Mouse (Mus musculus) heart, embryonic 13.5 days (tissue): ENCODE measurements around the gene Gng8. TPM values are rescaled to one million over a fixed set of nuclear protein-coding genes. Genes with fewer than 3 reads are reported as not detected.
A peak's percentile ranks its signal among the peaks of the same experiment; 100 is the strongest.

Source experiments
- ATAC-seq: fragments of 200-750 bp; cut with Nextera tagmentation; 2 replicates; pipeline ENCODE4 v1.8.0; 2017; ENCODE audit warnings: moderate TSS enrichment; ENCODE audit not compliant: insufficient number of reproducible peaks, low FRiP score, low TSS enrichment; ENCODE audit errors: extremely low read depth
- H3K27ac ChIP-seq: fragments of 300-500 bp; sonication (generic); replicated peaks from 2 replicates; pipeline ENCODE4 v1.5.1; 2015; ENCODE audit warnings: moderate library complexity, mild to moderate bottlenecking, inconsistent platforms
- H3K27me3 ChIP-seq: fragments of 300-500 bp; sonication (generic); replicated peaks from 2 replicates; pipeline ENCODE4 v1.6.1; 2015; ENCODE audit warnings: mild to moderate bottlenecking, inconsistent platforms
- H3K36me3 ChIP-seq: fragments of 300-500 bp; sonication (generic); 2 replicates; pipeline ENCODE4 v1.6.1; 2015; ENCODE audit warnings: mild to moderate bottlenecking, inconsistent platforms
- H3K4me1 ChIP-seq: fragments of 300-500 bp; sonication (generic); 2 replicates; pipeline ENCODE4 v1.6.1; 2015; ENCODE audit warnings: inconsistent platforms
- H3K4me2 ChIP-seq: fragments of 300-500 bp; sonication (generic); 2 replicates; pipeline ENCODE4 v1.6.1; 2015; ENCODE audit warnings: inconsistent platforms, mild to moderate bottlenecking, moderate library complexity
- H3K4me3 ChIP-seq: fragments of 300-500 bp; sonication (generic); 2 replicates; pipeline ENCODE4 v1.5.1; 2015; ENCODE audit warnings: moderate library complexity, mild to moderate bottlenecking, inconsistent platforms
- H3K9ac ChIP-seq: fragments of 300-500 bp; sonication (generic); 2 replicates; pipeline ENCODE4 v1.6.1; 2015; ENCODE audit warnings: inconsistent platforms, mild to moderate bottlenecking, moderate library complexity
- H3K9me3 ChIP-seq: fragments of 300-500 bp; sonication (generic); 2 replicates; pipeline ENCODE4 v1.6.1; 2016; ENCODE audit warnings: inconsistent platforms
- WGBS: fragments of 180-500 bp; shearing (Covaris S2); methylation state at CpG from one replicate; pipeline ENCODE4 v1.1.7; 2015; ENCODE audit warnings: mixed read lengths; 5-methylcytosine and 5-hydroxymethylcytosine counted together
- polyA plus RNA-seq: library from polyadenylated mRNA; unstranded; fragments of >200 nt; fragmentation: Nextera tagmentation; extraction: Ambion mirVana; gene quantifications from 2 replicates; pipeline ENCODE4 v1.2.1, GENCODE M21; 2015

Gng8 gene
- polyA plus RNA-seq, 1 experiment from 2014 or later: 4.5 TPM

DNA sequence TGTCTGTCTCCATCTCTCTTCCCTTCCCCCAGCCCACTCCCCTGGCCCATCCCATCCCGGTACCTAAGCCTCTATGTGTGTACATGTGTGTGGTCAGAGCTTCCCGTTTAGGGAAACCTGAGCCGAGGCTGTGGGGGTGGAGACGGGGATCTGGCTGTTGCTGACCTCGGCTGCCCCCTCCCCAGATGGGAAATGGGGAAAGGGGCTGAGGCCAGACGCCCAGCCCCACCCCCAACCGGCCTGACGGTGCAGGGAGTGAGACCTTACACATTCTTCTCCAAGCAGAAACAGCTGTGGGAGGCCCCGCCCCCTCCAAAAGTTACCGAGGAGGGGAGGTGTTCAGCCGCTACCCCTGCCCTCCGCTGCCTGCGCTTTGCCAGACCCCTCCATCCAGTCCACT is 15.0 kb upstream of the Gng8 start:
- Histone ChIP-seq H3K27me3 (no peaks in the 10 kb centered on the region), H3K9me3 (no peaks in the 10 kb centered on the region), H3K4me3 (peak overlapping the region; percentile 88), H3K4me2 (peak overlapping the region; percentile 87), H3K9ac (peak overlapping the region; percentile 97), H3K27ac (peak overlapping the region; percentile 98), H3K36me3 (peaks cover 38% of the 10 kb centered on the region), H3K4me1 (peaks cover 57% of the 10 kb centered on the region)
- WGBS: 6% methylated on average over 13 of the region's 13 CpGs
- ATAC-seq: no peak

DNA sequence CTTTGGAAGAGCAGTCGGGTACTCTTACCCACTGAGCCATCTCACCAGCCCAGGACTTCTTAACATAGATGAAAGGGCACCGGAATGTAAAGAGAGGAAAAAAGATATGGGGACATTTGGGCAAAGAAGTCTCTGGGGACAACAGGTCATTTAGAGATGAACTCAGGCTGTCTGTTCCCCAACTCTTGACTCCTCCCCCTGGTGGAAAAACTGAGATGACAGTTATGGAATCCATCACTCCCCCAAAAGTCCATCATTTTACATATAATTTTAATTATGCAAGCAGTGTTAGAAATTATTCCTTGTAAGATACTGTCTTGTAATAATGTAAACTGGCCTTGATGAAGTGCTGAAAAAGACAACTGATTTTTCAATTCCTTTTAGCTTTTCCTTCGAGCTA is 13.9 kb upstream of the Gng8 start:
- no peak for ATAC-seq
- peaks cover 68% of the 10 kb centered on the region for H3K4me1 ChIP-seq
- peak overlapping the region; percentile 87 for H3K4me2 ChIP-seq

DNA sequence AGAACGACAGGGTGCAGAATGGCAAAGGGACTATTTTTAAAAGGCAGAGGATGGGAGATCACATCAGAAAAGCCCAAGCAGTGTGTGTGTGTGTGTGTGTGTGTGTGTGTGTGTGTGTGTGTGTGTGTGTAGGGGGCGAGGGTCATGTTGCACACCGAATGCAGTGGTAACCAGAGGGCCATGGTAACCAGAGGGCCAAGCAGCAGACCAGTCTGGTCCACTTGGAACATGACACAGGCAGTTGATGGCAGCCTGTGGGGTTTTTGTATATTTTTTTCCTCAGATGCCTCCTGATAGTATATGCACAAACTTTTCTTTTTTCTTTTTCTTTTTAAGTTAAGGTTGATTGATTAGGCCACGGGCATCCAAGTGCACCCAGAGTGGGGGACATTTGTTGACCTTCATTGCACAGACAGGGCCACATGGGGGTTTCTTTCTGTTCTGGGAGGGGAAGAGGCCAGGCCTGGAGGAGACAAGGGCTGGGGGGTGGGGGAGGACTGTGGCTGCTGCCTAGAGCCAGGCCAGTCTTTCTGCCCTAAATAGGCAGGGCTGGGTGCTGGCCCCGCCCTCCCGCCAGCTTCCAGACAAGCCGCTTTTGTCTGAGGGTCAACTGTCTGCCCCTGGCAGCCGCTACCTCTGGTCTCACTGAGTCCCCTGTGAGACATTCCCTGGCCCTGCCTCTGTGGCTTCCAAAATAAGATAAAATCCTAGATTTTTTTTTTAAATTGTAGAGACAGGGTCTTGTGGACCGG is 11.6 kb upstream of the Gng8 start:
- Histone ChIP-seq H3K9ac (peak overlapping the region; percentile 78), H3K27me3 (peaks cover 7% of the 10 kb centered on the region; the same call in 1 of the 2 replicates), H3K4me1 (peaks cover 72% of the 10 kb centered on the region), H3K9me3 (peaks cover 5% of the 10 kb centered on the region), H3K4me2 (peak overlapping the region; percentile 50), H3K36me3 (peaks cover 58% of the 10 kb centered on the region), H3K27ac (peak overlapping the region; percentile 98), H3K4me3 (0 out of 2 replicates have a peak overlapping the region, but pooled peaks have one; percentile 4)
- WGBS: 19% methylated on average over 9 of the region's 9 CpGs
- peak; percentile 48; the same call in 1 of the 2 replicates for ATAC-seq

More for the DNA sequence above, 13.9 kb upstream of the Gng8 start:
- no peak overlapping the region for H3K4me3 ChIP-seq
- H3K27ac ChIP-seq: peak overlapping the region; percentile 98
- peaks cover 37% of the 10 kb centered on the region for H3K36me3 ChIP-seq
- WGBS: 71% methylated on average over 3 of the region's 3 CpGs
- H3K9me3 ChIP-seq: no peaks in the 10 kb centered on the region
- no peak overlapping the region for H3K9ac ChIP-seq
- H3K27me3 ChIP-seq: no peaks in the 10 kb centered on the region

DNA sequence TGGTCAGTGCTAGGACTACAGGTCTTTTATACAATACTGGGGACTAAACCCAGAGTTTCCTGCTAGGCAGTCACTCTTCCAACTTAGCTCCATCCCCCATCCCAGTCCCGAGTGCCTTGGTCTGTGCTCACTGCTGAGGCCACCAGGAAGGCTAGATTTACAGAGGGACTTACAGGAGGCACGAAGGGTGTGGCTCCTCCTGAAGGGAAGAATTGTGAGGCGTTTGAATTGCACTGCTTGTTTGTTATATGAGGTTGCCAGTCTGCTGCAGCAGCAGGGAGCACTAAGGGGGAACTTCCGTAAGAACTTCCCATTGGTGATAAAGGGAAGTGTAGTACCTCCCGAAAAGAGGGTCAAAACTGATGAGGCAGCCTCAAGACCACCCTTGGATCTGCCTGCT is 11.0 kb upstream of the Gng8 start:
- H3K36me3 ChIP-seq: peaks cover 65% of the 10 kb centered on the region
- no peak for ATAC-seq

DNA sequence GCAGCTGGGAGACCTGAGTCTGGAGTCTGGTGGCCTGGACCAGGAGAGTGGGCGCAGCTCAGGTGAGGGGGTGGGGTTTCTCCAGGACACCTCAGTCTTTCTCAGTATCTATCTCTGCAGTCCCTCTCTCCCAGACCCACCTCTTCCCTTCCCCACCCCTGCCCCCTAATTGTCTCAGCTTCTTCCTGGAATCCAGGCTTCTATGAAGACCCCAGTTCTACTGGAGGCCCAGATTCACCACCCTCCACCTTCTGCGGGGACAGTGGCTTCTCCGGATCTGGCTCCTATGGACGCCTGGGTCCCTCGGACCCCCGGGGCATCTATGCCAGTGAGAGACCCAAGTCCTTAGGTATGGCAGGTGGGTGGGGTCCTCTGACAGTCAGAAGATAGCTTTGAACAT is 8.4 kb upstream of the Gng8 start:
- WGBS: 78% methylated on average over 6 of the region's 6 CpGs
- Histone ChIP-seq H3K9ac (peak overlapping the region; percentile 57), H3K27ac (peak overlapping the region; percentile 98), H3K27me3 (peaks cover 25% of the 10 kb centered on the region), H3K9me3 (peaks cover 20% of the 10 kb centered on the region), H3K4me3 (no peak overlapping the region), H3K36me3 (peaks cover 87% of the 10 kb centered on the region), H3K4me2 (peak overlapping the region; percentile 19), H3K4me1 (peaks cover 56% of the 10 kb centered on the region)
- no peak for ATAC-seq

More for the DNA sequence above, 11.0 kb upstream of the Gng8 start:
- Histone ChIP-seq H3K9me3 (peaks cover 11% of the 10 kb centered on the region), H3K27me3 (peaks cover 13% of the 10 kb centered on the region), H3K9ac (peak overlapping the region; percentile 78), H3K27ac (peak overlapping the region; percentile 98), H3K4me2 (peak overlapping the region; percentile 50), H3K4me1 (peaks cover 78% of the 10 kb centered on the region), H3K4me3 (0 out of 2 replicates have a peak overlapping the region, but pooled peaks have one; percentile 4)
- 16% methylated on average over 5 of the region's 5 CpGs for WGBS

DNA sequence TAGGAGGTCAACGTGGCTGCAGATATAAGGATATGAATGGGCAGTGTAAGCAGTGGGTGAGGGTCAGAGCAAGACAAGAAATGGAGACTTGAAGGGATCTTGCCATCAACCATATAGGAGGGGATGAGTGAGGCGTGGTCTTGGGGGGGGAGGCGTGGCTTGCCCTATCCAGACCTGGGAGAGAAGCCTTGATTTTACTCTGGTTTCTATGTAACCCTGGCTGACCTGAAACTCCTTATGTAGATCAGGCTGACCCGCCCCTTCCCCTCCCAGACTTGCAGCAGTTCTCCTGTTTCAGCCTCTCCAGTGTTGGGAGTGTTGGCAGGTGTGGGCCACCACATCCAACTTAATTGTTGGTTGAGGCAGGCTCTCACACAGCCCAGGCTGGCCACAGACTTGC is 7.3 kb upstream of the Gng8 start:
- ATAC-seq: no peak

DNA sequence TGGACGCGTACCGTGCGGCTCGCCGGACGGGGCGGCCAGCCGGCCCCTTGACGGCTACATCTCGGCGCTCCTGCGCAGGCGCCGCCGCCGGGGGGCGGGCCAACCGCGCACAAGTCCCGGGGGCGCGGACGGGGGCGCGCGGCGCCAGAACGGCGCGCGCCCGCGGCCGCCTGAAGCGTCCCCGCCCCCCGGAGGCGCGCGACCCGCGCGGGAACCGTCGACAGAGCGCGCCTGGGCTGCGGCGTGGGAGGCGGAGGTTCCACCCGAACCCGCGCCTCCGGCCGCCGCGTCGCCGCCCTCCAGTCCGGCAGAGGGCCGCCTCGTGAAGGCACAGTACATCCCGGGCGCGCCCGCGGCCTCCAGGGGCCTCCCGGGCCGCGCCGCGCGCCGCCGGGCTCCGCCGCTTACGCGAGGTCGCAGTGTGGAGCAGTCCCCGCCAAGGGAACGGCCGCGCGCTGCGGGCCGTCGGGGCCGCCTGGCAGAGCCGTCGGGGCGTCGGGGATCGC is 6.3 kb upstream of the Gng8 start:
- WGBS: 14% methylated on average over 88 of the region's 95 CpGs
- Histone ChIP-seq H3K36me3 (peaks cover 89% of the 10 kb centered on the region), H3K9ac (peak overlapping the region; percentile 37; the same call in 1 of the 2 replicates)

More for the DNA sequence above, 7.3 kb upstream of the Gng8 start:
- Histone ChIP-seq H3K9ac (no peak overlapping the region), H3K36me3 (peaks cover 86% of the 10 kb centered on the region), H3K4me1 (peaks cover 44% of the 10 kb centered on the region), H3K27ac (no peak overlapping the region), H3K4me3 (no peak overlapping the region), H3K4me2 (no peak overlapping the region), H3K27me3 (peaks cover 25% of the 10 kb centered on the region), H3K9me3 (peaks cover 20% of the 10 kb centered on the region)
- WGBS: 63% methylated on average over 4 of the region's 4 CpGs

DNA sequence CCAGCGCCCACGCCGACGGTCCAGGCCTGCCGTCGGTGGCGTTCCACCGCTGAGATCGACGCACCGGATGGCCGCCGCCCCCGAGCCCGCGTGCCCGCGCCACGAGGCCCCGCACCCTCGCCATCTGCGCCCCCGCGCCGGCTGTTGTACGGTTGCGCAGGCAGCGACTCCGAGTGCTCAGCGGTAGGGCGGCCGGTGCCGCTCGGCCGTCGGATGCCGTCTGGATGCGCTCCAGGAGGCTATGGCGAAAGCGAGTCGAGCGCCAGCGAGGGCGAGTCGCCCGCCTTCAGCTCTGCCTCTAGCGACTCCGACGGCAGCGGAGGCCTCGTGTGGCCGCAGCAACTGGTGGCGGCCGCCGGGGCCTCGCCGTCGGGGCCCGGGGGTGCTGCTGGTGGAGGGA is 5.7 kb upstream of the Gng8 start:
- peak overlapping the region; percentile 53; the same call in 1 of the 2 replicates for H3K4me2 ChIP-seq
- H3K9ac ChIP-seq: 0 out of 2 replicates have a peak overlapping the region, but pooled peaks have one; percentile 37
- peaks cover 20% of the 10 kb centered on the region for H3K9me3 ChIP-seq
- no peak overlapping the region for H3K27ac ChIP-seq
- peaks cover 86% of the 10 kb centered on the region for H3K36me3 ChIP-seq
- H3K4me3 ChIP-seq: peak overlapping the region; percentile 39
- H3K4me1 ChIP-seq: peaks cover 43% of the 10 kb centered on the region
- no peak for ATAC-seq
- H3K27me3 ChIP-seq: peaks cover 25% of the 10 kb centered on the region
- 48% methylated on average over 59 of the region's 59 CpGs for WGBS

More for the DNA sequence above, 6.3 kb upstream of the Gng8 start:
- peak overlapping the region; percentile 39 for H3K4me3 ChIP-seq
- no peak overlapping the region for H3K27ac ChIP-seq
- H3K4me1 ChIP-seq: peaks cover 43% of the 10 kb centered on the region
- peaks cover 20% of the 10 kb centered on the region for H3K9me3 ChIP-seq
- ATAC-seq: no peak
- peak overlapping the region; percentile 53 for H3K4me2 ChIP-seq
- peaks cover 25% of the 10 kb centered on the region for H3K27me3 ChIP-seq

DNA sequence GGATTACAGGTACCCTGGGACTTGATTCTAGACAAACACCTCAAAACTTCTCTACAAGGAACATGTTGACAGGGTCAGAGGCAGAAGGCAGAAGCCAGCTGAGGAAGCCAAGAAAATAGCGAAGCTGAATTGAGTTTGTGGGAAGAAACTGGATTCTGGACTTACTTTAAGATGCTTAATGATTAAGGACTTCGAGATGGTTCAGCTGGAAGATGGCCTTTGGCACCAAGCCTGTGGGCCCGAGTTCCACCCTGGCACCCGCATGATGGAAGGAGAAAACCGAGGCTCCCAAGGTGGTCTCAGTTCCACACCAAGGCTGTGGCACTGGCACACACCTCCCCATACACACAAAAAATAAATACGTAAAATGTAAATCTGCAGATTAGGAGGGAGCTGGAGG is 1.1 kb upstream of the Gng8 start:
- peaks cover 45% of the 10 kb centered on the region for H3K27me3 ChIP-seq
- H3K4me2 ChIP-seq: peak overlapping the region; percentile 72
- H3K4me3 ChIP-seq: peak overlapping the region; percentile 43
- H3K9ac ChIP-seq: peak overlapping the region; percentile 69
- H3K9me3 ChIP-seq: peaks cover 10% of the 10 kb centered on the region
- peaks cover 43% of the 10 kb centered on the region for H3K36me3 ChIP-seq
- H3K4me1 ChIP-seq: peaks cover 54% of the 10 kb centered on the region
- peak overlapping the region; percentile 93 for H3K27ac ChIP-seq
- no peak for ATAC-seq
- 21% methylated on average over 6 of the region's 6 CpGs for WGBS

DNA sequence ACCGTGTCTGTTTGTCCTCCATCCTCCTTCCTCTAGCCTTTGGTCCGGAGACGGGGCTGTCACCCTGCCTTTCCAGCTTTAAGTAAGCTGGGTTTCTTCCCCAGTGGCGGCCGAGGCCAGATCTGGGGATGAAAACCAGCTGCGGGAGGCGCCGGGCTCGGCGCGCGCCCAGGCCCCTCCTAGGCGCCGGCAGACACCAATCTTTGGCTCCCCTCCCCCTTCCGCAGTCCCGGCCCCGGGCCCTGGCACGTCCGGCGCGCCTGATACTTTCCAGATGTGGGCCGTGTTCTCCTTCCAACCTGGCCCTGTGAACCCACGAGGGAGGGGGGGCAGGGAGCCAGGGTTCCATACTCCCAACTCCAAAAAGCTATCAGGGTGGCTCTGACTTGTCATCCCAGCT is 642 bp upstream of the Gng8 start:
- peak; percentile 51; the same call in 1 of the 2 replicates for ATAC-seq
- Histone ChIP-seq H3K4me2 (peak overlapping the region; percentile 72), H3K4me3 (peak overlapping the region; percentile 43), H3K36me3 (peaks cover 39% of the 10 kb centered on the region), H3K9ac (peak overlapping the region; percentile 69), H3K27me3 (peaks cover 42% of the 10 kb centered on the region), H3K27ac (peak overlapping the region; percentile 93), H3K9me3 (peaks cover 6% of the 10 kb centered on the region), H3K4me1 (peaks cover 55% of the 10 kb centered on the region)
- 1% methylated on average over 23 of the region's 23 CpGs for WGBS

DNA sequence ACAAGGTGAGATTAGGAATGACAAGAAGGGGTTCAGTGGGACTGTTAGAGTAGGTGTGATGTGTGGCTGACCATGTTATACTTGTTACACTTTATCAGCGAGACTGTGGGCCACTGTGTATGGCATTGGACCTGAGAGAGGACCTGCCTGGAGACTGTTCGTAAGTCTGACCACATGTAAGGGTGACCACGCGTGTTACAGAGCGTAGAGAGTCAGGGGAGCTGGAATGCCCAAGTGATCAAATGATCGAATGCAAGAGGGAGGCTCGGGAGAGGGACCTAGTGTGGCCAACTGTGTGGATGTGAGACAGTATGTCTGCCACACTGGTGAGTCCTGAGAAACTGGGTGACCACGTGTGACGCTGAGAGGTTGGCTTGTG is 755 bp downstream of the Gng8 start:
- WGBS: 38% methylated on average over 9 of the region's 9 CpGs
- ATAC-seq: no peak
- H3K9ac ChIP-seq: peak overlapping the region; percentile 69
- peaks cover 25% of the 10 kb centered on the region for H3K36me3 ChIP-seq
- peaks cover 40% of the 10 kb centered on the region for H3K27me3 ChIP-seq
- H3K4me2 ChIP-seq: peak overlapping the region; percentile 72
- peaks cover 55% of the 10 kb centered on the region for H3K4me1 ChIP-seq
- no peak overlapping the region for H3K27ac ChIP-seq
- H3K4me3 ChIP-seq: peak overlapping the region; percentile 43
- no peaks in the 10 kb centered on the region for H3K9me3 ChIP-seq
